Mouse (Mus musculus) frontal cortex, postnatal 14 days (tissue): ENCODE data around the gene Stard7.
"Not testable (repeated sequence)": the region's sequence is repeated elsewhere in the genome, so short reads cannot be mapped to it uniquely, and the experiment has no call there.

Source experiments
- DNase-seq, 2 experiments: peaks; one replicate each; pipeline ENCODE4 v3.0.0; 2022; ENCODE audit warnings: low spot score in 2 of 2

The Stard7 gene

DNA sequence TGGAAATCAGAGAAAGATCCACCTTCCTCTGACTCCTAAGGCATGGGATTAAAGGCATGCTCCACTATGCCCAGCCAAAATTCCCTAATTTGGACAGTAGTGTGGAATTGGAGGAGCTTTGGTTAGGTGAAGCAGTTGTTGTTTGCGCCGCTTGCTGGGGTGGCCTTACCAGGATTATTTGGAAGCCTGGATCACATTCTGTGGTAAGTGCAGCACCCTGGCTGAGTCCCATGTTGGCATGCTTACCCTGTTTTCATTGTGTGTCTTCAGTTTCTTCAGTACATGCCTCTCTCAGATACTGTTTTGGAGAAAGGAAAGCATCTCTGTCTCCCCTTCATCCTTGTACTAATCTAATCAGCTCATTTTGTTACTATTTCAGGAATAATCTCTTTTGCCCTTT, 4.6 kb downstream of the Stard7 start:
- no peak for DNase-seq

DNA sequence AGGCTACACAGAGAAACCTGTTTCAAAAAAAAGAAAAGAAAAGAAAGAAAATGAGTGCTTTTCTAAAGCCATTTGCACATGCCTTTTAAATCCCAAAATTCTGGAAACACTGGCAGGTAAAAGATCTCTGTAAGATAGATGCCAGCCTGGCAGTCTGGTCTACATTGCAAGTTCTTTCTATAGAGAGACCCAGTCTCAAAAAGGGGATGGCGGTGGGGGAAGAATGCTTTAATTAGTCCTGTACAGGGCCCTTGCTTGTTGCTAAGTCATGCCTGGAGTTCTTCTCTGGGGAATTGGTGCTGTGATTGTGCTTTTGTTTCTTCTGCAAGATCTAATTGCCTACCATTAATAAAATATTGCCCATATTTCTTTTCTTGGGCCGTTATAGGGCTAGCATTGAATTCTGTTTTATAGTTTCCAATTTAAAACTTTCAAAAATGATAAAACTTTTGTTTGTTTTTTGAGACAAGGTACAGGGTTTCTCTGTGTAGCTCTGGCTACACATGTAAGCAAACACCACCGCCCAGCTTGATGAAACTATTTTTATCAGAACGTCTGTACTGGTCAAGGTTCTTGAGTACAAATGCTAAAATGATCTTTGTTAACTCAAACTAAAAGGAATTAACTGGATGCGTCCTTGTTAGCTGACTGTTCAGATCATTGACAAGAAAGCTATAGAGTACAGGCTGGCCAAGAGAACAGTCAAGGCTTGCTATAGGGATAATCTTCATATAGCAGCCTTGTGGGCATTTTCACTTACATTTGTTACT, 5.7 kb downstream of the Stard7 start:
- DNase-seq: no peak

DNA sequence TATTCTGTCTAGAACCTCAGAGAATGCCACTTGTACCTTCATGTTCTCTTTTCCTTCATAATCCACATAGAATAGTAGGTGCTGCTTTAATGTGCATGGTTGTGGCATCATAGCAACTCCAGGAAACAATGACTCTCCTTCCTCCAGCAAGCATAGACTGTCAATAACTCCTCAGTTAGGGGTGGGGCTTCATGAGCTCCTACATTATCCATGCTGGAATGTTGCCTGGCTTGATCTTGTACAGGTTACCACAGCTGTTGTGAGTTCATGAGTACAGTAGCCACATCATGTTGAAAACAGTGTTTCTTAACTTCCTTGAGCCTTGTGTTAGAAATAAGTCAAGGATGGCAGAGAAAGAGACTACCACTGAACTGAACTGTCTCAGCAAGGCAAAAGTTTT, 8.1 kb downstream of the Stard7 start:
- no peak for DNase-seq

DNA sequence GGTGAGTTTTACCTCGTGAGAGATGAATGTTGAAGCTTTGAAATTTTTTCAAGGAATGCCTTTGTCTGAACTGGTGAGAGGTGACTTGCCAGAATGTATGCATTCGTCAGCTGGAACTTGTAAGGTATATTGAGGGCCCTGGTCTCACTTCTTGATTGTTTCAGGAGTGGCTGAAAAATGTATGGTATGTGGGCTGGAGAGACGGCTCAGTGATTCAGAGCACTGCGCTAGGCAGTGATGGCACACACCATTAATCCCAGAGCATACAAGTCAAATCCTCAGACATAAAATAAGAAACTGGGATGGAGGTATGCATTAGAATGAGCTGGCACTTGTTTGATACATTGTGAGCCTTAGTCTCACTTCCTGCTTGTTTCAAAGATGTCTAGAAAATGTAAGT, 22.2 kb downstream of the Stard7 start:
- DNase-seq: no peak

DNA sequence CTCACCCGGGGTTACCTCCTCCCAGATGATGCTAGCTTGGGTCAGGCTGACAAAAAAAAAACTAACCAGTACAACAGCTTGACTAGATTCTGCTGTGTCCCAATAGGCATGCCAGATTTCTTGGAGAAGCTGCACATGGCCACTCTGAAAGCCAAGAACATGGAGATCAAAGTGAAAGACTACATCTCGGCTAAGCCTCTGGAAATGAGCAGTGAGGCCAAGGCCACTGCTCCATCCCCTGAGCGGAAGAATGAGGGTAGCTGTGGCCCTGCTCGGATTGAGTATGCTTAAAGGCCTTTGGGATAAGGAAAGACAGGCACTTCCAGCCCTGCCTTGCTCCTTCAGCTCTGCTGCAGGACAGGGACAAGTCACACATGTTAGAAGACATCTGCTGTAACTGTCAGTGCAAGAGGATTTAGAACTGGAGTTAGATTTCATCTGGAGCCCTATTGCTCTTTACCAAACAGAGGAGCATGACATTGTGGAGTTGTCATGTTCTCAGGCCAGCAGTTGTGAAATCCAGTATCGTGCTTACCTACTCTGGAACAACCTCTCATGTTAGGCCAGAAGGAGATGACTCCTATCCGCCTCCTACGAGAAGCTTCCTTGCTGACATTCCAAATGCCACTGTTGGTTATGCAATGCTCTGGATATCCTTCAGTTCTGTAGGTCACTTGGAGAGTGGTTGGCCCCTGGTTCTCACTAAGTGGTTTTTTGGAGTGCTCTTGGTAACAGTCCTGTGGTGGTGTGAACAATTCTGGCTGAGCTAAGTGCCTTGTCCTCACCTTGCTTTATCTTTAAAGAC, 27.2 kb downstream of the Stard7 start:
- no peak for DNase-seq

DNA sequence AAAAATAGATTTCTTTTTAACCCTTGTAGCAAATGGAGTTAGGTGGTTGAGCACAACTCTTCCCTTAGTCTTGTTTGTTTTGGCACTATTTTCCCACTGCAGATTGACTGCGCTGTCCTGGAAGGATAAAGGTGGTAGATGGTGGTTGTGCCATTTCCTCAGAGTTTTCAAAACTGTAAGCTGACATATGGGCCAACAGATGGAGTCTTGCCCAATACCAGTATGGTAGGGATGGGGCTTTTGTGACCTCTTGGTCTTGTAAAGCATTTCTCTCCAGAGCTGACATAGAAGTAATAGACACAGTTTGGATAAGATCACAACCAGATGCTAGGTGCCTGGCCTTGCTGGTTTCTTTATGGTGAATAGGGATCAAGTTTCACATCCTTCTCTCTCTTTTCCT, 28.0 kb downstream of the Stard7 start:
- no peak for DNase-seq

DNA sequence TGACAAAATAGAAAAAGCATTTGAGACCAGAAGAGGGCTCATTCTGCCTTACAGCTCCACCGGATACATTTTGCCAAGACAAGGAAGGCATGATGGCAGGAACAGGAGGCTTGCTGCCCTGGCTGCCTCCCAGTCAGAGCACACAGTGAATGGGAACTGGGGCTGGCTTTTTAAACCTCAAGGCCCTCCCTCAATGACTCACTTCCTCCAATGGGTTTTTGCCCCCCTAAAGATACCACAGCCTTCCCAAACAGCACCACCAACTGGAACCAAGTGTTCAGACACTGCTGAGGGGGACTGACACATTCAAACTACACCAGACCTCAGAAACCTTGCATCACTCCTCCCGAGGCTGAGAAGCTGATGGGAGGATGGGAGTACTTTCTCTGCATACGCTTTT, 30.7 kb downstream of the Stard7 start:
- no peak for DNase-seq

DNA sequence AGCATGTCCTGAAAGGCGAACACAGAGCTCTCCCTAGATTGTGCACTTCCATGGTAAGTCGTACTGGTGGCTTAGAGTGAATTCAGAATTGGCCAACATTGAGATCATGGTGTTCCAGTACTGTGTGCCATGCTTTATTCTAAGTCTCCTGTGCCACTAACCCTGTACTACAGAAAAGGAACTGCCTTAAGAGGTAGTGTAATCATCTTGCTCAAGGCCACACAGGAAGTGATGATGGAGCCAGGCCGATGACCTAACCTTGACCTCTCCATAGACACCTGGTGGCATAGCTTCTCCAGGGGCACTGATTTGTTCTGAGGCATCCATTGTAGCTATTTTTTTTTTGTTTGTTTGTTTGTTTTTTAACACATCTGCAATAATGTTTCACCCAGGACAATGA, 31.9 kb downstream of the Stard7 start:
- DNase-seq: no peak

DNA sequence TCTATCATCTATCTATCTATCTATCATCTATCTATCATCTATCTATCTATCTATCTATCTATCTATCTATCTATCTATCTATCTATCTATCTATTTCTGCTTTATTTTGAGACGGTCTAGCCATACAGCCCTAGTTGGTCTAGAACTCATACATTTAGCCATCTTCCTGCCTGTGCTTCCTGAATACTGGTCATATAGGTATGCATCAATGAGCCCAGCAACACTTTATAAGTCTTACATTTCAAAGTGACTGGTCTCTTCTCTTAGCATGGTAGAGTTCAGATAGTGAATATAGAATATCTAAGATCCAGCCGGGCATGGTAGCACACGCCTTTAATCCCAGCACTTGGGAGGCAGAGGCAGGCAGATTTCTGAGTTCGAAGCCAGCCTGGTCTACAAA, 34.2 kb downstream of the Stard7 start:
- not testable (repeated sequence) for DNase-seq

DNA sequence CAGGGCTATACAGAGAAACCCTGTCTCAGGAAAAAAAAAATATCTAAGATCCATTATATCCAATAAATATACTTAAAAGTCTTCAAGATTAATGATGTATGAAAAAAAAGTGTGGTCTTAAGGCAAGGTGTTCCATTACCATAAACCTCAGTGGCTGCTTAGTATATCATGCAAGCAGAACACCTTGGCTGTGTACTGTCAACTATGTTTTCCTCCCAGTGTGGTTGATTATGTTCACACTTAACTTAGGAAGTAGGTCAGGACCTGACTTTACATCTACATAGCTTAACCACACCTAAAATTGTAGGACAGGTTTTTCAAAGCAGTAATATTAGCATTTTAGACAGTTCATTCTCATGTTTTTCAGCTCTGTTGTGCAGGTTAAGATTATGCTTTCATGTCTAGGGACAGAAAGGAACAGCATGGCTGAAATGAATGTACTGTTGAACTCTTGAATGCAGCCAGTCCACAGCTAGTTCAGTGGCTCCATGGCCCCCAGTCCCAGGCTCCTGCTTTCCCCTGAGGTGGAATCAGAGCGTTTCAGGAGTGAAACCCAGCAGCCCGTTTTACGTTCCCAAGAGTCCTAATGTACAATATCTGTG, 34.7 kb downstream of the Stard7 start:
- DNase-seq: no peak

DNA sequence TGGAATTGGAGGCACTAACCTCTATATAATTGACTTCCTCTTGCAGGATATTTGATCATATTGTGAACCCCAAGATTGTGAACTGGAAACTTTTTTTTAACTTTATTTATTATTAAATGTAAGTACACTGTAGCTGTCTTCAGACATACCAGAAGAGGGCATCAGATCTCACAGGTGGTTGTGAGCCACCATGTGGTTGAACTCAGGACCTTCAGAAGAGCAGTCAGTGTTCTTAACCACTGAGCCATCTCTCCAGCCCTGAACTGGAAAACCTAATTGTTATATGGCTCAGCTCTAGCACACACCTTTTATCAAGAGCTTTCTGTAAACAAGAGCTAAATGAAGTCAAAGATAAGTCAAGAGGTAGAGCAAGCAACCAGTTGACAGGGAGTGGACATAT, 36.1 kb downstream of the Stard7 start:
- DNase-seq: no peak

DNA sequence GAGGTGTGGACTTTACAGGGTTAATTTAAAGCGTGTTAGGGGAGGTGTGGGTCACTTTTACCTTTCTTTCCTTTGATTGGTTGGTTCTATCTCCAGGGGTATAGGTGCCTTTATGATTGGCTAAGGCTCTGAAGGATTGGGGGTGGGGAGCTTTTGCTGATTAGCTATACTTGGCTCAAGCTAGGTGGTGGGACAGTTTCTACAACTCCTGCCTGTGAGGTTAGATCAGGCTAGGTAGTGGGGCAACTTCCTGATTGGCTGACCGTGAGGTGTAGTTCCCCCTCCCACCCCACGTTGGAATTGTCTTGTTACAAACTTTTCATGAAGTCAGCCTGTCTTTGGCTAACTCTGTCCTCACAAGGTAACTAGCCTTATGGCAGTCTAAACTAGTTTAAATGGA, 37.2 kb downstream of the Stard7 start:
- no peak for DNase-seq

DNA sequence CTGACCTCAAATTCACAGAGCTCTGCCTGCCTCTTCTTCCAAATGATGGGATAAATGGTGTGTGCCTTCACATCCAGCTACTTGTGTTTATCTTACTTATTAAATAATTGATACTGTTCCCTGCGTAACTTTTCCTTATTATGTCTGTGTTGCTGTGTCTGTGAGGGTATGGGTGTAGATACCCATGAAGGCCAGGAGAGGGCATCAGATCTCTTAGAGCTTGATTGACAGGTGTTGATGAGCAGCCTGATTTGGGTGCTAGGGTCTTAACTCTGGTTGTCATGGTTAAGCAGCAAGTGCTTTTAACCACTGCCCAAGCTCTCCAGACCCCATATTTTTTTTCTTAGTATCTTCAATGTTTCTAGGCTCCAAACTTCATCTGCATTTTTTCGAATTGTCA, 38.6 kb downstream of the Stard7 start:
- no peak for DNase-seq

DNA sequence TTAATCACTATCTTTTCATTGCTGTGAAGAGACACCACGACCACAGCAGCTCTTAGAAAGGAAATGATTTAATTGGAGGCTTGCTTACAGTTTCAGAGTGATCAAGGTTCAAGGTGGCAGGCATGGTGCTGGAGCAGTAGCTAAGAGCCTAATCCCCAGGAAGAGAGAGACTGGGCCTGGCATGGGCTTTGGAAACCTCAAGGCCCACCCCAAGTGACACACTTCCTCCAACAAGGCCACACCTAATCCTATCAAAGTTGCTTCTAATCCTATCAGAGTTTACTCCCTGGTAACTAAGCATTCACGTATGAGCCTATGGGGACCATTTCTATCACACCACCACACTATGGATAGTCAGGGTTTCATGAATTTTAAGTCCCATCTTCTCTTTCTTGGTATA, 40.2 kb downstream of the Stard7 start:
- DNase-seq: no peak

DNA sequence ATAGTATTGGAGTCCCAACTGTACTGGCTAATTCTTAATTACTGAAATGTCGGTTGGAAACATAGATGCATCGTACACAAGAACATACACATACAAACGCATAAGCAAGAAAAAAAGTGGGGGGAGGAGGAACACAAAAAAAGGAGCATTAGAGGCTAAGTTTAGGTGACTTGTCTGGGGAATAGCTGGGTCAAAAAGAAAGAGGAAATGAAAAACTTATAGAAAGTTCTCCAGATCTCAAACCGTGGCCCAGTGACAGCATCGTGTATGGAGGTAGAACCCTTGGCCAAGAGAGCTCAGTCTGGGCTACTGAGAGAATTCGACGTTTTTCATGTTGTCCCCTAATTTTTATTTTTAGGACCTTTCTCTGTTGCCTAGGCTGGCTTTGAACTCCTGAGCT, 40.7 kb downstream of the Stard7 start:
- no peak for DNase-seq

DNA sequence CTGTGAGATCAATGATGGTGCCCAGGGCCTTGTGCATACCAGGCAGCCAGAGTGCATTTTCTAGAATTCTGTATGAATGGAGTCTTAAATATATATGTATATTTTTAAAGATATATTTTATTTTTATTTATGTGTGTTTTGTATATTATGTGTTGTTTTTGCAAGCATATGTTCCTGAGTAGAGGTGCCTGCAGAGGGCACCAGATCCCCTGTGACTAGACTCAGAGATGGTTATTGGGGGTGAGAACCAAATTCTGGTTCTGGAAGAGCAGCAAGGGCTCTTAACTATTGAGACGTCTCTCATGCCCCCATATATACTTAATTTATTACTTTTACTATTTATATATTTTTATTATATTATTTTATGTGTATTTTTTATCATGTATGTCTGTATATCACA, 41.2 kb downstream of the Stard7 start:
- DNase-seq: no peak

DNA sequence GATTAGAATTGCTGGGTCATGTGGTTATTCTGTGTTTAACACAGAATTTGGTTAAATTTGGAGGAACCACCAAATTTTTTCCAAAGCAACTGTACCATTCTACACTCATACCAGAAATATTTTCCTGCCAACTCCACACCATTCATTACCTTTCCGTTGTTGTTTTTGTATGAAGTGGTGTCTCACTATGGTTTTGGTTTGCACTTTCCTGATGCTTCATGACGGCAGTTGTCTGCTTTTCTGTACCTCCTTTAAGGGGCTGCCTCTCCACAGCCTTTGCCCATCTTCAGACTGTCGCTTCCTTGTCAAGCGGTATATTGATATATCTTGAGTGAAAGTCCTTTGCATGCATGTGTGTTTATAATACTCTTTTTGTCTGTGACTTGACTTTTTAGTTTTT, 42.8 kb downstream of the Stard7 start:
- no peak for DNase-seq

DNA sequence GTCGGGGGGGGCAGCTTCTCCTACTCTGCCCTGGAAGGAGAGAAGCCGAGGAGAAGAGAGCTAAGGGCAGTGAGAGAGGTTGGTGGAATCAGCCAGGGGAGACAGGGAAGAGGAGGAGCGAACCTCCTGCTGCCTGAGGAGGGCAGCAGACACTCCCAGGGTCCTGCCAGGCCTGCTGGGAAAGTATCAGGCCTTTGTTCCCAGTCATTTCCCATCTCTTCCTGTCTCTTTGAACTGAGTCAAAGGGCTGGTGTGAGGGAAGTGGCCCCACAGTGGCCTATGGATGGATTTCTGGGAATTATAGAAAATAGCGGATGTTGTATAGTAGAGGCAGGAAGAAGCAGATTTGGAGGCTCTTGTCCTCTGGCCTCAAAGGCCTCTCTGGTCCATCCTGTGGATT, 43.9 kb downstream of the Stard7 start:
- no peak for DNase-seq

DNA sequence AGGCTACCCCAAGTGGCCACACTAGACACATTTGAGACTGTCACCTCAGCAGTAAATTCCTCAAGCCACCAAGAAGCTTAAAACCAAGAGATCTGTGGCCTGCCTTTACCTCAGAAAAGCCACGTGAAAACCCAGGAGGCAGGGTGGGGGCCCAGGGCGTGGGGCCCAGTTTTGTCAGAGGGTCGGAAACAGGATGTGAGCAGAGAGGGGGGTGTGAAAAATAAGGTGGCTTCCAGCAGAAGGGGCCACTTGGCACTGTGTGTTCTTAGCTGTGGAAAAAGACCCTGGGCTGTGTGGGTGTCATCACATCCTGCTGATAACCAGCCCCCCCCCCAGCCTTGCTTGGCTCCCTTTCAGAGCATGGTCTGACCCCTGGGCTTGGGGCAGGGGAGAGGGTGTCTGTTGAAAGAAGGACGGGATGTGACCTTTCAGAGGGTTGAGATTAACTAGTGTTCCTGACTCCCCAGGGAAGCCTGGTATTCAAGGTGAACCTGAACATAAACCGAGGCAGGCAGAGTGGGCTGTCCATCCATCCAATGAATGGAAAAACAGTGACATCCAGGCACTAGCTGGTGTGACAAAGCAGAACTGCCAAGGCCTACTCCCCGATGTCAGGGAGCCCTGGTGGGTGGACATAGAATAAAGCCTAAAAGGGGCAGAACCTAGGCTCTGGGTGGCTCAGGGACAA, 44.6 kb downstream of the Stard7 start:
- DNase-seq: no peak

DNA sequence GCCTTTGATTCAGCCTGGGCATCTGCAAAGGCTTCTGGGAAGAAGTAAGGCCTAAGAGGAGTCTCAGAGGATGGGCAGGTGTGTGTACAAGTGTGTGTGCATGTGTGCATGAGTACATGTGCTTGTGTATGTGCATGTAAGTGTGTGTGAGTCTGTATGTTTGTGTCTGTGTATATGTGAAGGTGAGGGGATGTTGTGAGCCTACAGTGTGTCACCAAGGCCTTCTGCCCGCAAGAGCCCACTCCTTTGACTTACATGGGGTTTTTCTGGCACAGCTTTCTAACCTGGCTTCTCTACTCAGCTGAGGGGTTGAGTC, 45.1 kb downstream of the Stard7 start:
- DNase-seq: no peak

DNA sequence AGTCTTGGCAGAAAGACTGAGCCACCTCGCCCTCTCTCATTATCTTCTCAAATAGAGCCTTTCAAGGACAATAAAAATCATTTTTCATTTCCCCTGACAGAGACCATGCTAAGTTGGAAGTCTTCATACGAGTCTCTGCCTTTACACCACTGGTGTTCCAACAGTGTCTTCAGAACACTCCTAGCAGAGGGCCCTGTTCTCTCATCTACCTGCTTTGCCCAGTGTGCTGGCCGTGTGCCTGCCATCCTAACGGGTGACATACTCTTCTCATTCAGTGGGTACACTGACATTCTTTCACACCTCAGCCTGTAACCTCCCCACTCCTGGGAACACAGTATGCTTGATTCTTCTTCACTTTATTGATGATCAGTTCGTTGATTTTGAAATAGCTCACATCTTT, 46.4 kb downstream of the Stard7 start:
- DNase-seq: no peak

DNA sequence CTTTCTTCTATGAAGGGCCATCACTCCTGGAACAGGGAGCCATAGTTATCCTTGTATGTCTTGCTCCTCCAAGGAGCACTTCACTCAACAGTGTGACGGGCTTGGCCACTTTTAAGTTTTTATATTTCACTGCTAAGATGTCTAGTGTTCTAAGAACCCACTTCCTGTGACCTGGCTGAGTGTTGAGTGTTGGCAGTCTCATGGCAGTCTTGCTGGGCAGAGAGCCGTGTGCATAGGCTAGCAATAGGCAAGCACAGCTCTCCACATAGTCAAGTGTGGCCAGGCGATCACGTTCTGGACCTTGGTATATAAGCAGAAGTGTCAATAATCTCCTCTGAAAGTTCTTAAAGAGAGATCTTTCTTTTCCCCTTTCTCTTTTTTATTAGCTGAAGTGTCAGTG, 48.1 kb downstream of the Stard7 start:
- no peak for DNase-seq

DNA sequence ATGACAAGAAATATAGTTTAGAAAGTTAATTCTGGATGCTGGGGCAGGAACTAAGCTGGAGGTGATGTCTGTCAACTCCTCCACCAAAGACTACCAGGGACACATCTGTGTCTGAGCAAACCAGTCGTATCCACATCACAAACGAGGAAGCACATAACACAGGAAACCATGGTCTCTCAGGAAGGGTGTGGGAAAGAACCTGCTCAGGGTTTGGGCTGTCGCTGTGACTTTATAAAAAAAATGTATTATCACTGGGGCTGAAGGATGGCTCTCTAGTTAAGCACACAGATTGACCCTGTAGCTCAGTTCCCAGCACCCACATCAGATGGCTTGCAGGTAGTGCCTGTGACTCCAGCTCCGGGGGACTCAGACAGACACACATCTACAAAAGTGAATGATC, 49.1 kb downstream of the Stard7 start:
- no peak for DNase-seq
